Mouse (Mus musculus) MEL (cell line): Measurements from ENCODE around the gene Pigo. TPM values are rescaled to one million over a fixed set of nuclear protein-coding genes. Genes with fewer than 3 reads are reported as not detected.
A peak's percentile ranks its signal among the peaks of the same experiment; 100 is the strongest.
"Not testable (repeated sequence)": the region's sequence is repeated elsewhere in the genome, so short reads cannot be mapped to it uniquely, and the experiment has no call there.

ENCODE experiments used
- DNase-seq: peaks from one replicate; pipeline ENCODE4 v3.0.0; 2011; ENCODE audit warnings: low read depth, low spot score
- H3K27ac ChIP-seq: 2 replicates; pipeline ENCODE4 v1.5.1; 2012; ENCODE audit warnings: low read depth, mild to moderate bottlenecking, control low read depth, low read length, moderate library complexity; ENCODE audit not compliant: control insufficient read depth
- H3K27me3 ChIP-seq, 2 experiments: fragments of 150-350 bp in 1 of 2; sonication (generic) in 1 of 2; 2 replicates each; pipeline ENCODE4 v1.6.1; 2012; ENCODE audit warnings: low read length in 2 of 2, mild to moderate bottlenecking in 2 of 2, improper control_type of control experiment in 1 of 2, moderate library complexity in 1 of 2; ENCODE audit not compliant: insufficient read depth in 2 of 2, control insufficient read depth in 1 of 2
- H3K36me3 ChIP-seq, 2 experiments: 2 replicates each; pipeline ENCODE4 v1.6.1; 2012 to 2014; ENCODE audit warnings: low read length in 2 of 2, improper control_type of control experiment in 1 of 2, inconsistent platforms in 1 of 2, mild to moderate bottlenecking in 1 of 2; ENCODE audit not compliant: insufficient read depth in 2 of 2, control insufficient read depth in 1 of 2
- H3K4me1 ChIP-seq, 2 experiments: fragments of 150-350 bp in 1 of 2; sonication (generic) in 1 of 2; 2 replicates each; pipeline ENCODE4 v1.6.1; 2012; ENCODE audit warnings: low read length in 2 of 2, improper control_type of control experiment in 1 of 2, mild to moderate bottlenecking in 1 of 2; ENCODE audit not compliant: insufficient read depth in 2 of 2, control insufficient read depth in 1 of 2
- H3K4me3 ChIP-seq, 2 experiments: fragments of 150-350 bp in 1 of 2; sonication (generic) in 1 of 2; 2 replicates each; pipeline ENCODE4 v1.5.1; 2012; ENCODE audit warnings: low read depth in 2 of 2, low read length in 2 of 2, mild to moderate bottlenecking in 2 of 2, moderate library complexity in 2 of 2, control low read depth in 1 of 2, improper control_type of control experiment in 1 of 2; ENCODE audit not compliant: control insufficient read depth in 1 of 2, insufficient read depth in 1 of 2
- H3K79me2 ChIP-seq: 2 replicates; pipeline ENCODE4 v1.6.1; 2012; ENCODE audit warnings: mild to moderate bottlenecking, low read length, moderate library complexity; ENCODE audit not compliant: control insufficient read depth, poor library complexity, insufficient read depth
- H3K9ac ChIP-seq: 2 replicates; pipeline ENCODE4 v1.6.1; 2012; ENCODE audit warnings: low read depth, mild to moderate bottlenecking, control low read depth, low read length, moderate library complexity; ENCODE audit not compliant: control insufficient read depth, poor library complexity, severe bottlenecking
- H3K9me3 ChIP-seq: fragments of 150-350 bp; sonication (generic); replicated peaks from 2 replicates; pipeline ENCODE4 v1.6.1; 2012; ENCODE audit warnings: mild to moderate bottlenecking, low read length, improper control_type of control experiment, moderate library complexity; ENCODE audit not compliant: insufficient read depth
- CHD2 ChIP-seq: IDR thresholded peaks from 2 replicates; pipeline ENCODE4 v1.6.1; 2011; ENCODE audit warnings: low read length, improper control_type of control experiment
- E2F4 ChIP-seq: IDR thresholded peaks from 2 replicates; pipeline ENCODE4 v1.6.1; 2011; ENCODE audit warnings: low read depth, low read length, improper control_type of control experiment, borderline replicate concordance
- ELF1 ChIP-seq: IDR thresholded peaks from 2 replicates; pipeline ENCODE4 v1.6.1; 2014; ENCODE audit warnings: low read depth, mild to moderate bottlenecking, inconsistent platforms, low read length, improper control_type of control experiment, moderate library complexity
- ETS1 ChIP-seq: IDR thresholded peaks from 2 replicates; pipeline ENCODE4 v1.6.1; 2012; ENCODE audit warnings: low read depth, mild to moderate bottlenecking, inconsistent platforms, low read length, improper control_type of control experiment, moderate library complexity
- GATA1 ChIP-seq: IDR thresholded peaks from 2 replicates; pipeline ENCODE4 v1.6.1; 2011; ENCODE audit warnings: low read depth, low read length, improper control_type of control experiment
- HCFC1 ChIP-seq: IDR thresholded peaks from 2 replicates; pipeline ENCODE4 v1.6.1; 2012; ENCODE audit warnings: low read depth, mild to moderate bottlenecking, inconsistent platforms, low read length, improper control_type of control experiment, moderate library complexity
- KAT2A ChIP-seq: conservative IDR thresholded peaks from 2 replicates; pipeline ENCODE4 v1.6.1; 2012; ENCODE audit warnings: low read depth, low read length, improper control_type of control experiment, inconsistent platforms
- MAFK ChIP-seq: IDR thresholded peaks from 2 replicates; pipeline ENCODE4 v1.6.1; 2011; ENCODE audit warnings: low read depth, mild to moderate bottlenecking, low read length, improper control_type of control experiment, borderline replicate concordance
- MAX ChIP-seq: IDR thresholded peaks from 2 replicates; pipeline ENCODE4 v1.6.1; 2011; ENCODE audit warnings: low read length, improper control_type of control experiment
- MXI1 ChIP-seq: IDR thresholded peaks from 2 replicates; pipeline ENCODE4 v1.6.1; 2011; ENCODE audit warnings: mild to moderate bottlenecking, low read depth, low read length, improper control_type of control experiment
- MYC ChIP-seq: IDR thresholded peaks from 2 replicates; pipeline ENCODE4 v1.6.1; 2011; ENCODE audit warnings: low read depth, mild to moderate bottlenecking, low read length, improper control_type of control experiment, moderate library complexity
- NELFE ChIP-seq: IDR thresholded peaks from 2 replicates; pipeline ENCODE4 v1.6.1; 2011; ENCODE audit warnings: low read depth, low read length, improper control_type of control experiment
- NRF1 ChIP-seq: IDR thresholded peaks from 2 replicates; pipeline ENCODE4 v1.6.1; 2014; ENCODE audit warnings: low read depth, mild to moderate bottlenecking, inconsistent platforms, low read length, improper control_type of control experiment, moderate library complexity; ENCODE audit not compliant: poor library complexity, insufficient read depth, severe bottlenecking
- POLR2A ChIP-seq, 2 experiments: IDR thresholded peaks; 2 replicates each; pipeline ENCODE4 v1.6.1; 2011 to 2012; ENCODE audit warnings: low read length in 2 of 2, mild to moderate bottlenecking in 2 of 2, control low read depth in 1 of 2, improper control_type of control experiment in 1 of 2, low read depth in 1 of 2, moderate library complexity in 1 of 2; ENCODE audit not compliant: control insufficient read depth in 1 of 2, insufficient read depth in 1 of 2, poor library complexity in 1 of 2
- POLR2AphosphoS2 ChIP-seq: IDR thresholded peaks from 2 replicates; pipeline ENCODE4 v1.6.1; 2011; ENCODE audit warnings: low read length, improper control_type of control experiment
- RCOR1 ChIP-seq: IDR thresholded peaks from 2 replicates; pipeline ENCODE4 v1.6.1; 2012; ENCODE audit warnings: low read depth, mild to moderate bottlenecking, inconsistent platforms, low read length, improper control_type of control experiment
- SIN3A ChIP-seq: IDR thresholded peaks from 2 replicates; pipeline ENCODE4 v1.6.1; 2012; ENCODE audit warnings: low read length, improper control_type of control experiment, inconsistent platforms
- TAL1 ChIP-seq: IDR thresholded peaks from 2 replicates; pipeline ENCODE4 v1.6.1; 2012; ENCODE audit warnings: mild to moderate bottlenecking, inconsistent platforms, low read length, moderate library complexity, mixed read lengths
- TBP ChIP-seq: IDR thresholded peaks from 2 replicates; pipeline ENCODE4 v1.8.0; 2011; ENCODE audit warnings: low read depth, low read length, improper control_type of control experiment
- UBTF ChIP-seq: IDR thresholded peaks from 2 replicates; pipeline ENCODE4 v1.6.1; 2012; ENCODE audit warnings: low read depth, mild to moderate bottlenecking, inconsistent platforms, low read length, improper control_type of control experiment, moderate library complexity, borderline replicate concordance; ENCODE audit not compliant: insufficient read depth
- USF1 ChIP-seq: IDR thresholded peaks from 2 replicates; pipeline ENCODE4 v1.6.1; 2014; ENCODE audit warnings: low read depth, mild to moderate bottlenecking, inconsistent platforms, low read length, improper control_type of control experiment, moderate library complexity
- ZC3H11A ChIP-seq: IDR thresholded peaks from 2 replicates; pipeline ENCODE4 v1.6.1; 2012; ENCODE audit warnings: low read depth, mild to moderate bottlenecking, inconsistent platforms, low read length, improper control_type of control experiment
- ZMIZ1 ChIP-seq: IDR thresholded peaks from 2 replicates; pipeline ENCODE4 v1.6.1; 2012; ENCODE audit warnings: low read depth, mild to moderate bottlenecking, inconsistent platforms, low read length, improper control_type of control experiment, moderate library complexity
- polyA plus RNA-seq, 2 experiments: library from polyadenylated mRNA; stranded (reverse) in 1 of 2; unstranded in 1 of 2; fragments of >175 nt in 1 of 2; fragments of >200 nt in 1 of 2; gene quantifications; 2 replicates each; pipeline versions ENCODE4 v1.2.1 to v1.2.4; 2012; ENCODE audit warnings: low replicate concordance in 2 of 2, low read depth in 1 of 2; ENCODE audit not compliant: insufficient read length in 2 of 2, insufficient read depth in 1 of 2, missing spikeins in 1 of 2
- total RNA-seq: library from RNA; depleted of rRNA; stranded (reverse); fragments of 300-350 nt; gene quantifications from 2 replicates; pipeline ENCODE4 v1.2.3, GENCODE M21; 2012

Gene Pigo
- total and polyA plus RNA-seq, 3 experiments = 22.3 to 36.1 TPM; not detected in 1

- TF ChIP-seq NRF1 = no peak
- TF ChIP-seq MAFK = no peak
- TF ChIP-seq GATA1 = no peak
- no peak for TF ChIP-seq TAL1
- no peak for TF ChIP-seq TBP
- TF ChIP-seq ELF1 = no peak
- TF ChIP-seq UBTF = no peak
- TF ChIP-seq ZC3H11A = no peak
- Histone ChIP-seq H3K4me1 (peaks cover 3 to 13% of the 10 kb centered on the region in 2 experiments; a peak in 3 of 4 replicates), H3K4me3 (no peak overlapping the region; a peak in 1 of 4 replicates), H3K79me2 (peaks cover 32% of the 10 kb centered on the region), H3K9ac (no peak overlapping the region; the same call in 1 of the 2 replicates), H3K36me3 (peaks cover 7 to 25% of the 10 kb centered on the region in 2 experiments), H3K9me3 (no peaks in the 10 kb centered on the region), H3K27me3 (no peaks in the 10 kb centered on the region), H3K27ac (no peak overlapping the region)
- no peak for DNase-seq
Observed at GRCm38 (mm10) chr4:43001272-43001671, 24.3 kb downstream of the Pigo start.

- peak; percentile 99 for DNase-seq
- Histone ChIP-seq H3K27ac (peak within 1 kb of the TSS; percentile 91), H3K9ac (peak within 1 kb of the TSS; percentile 83), H3K4me3 (peak within 1 kb of the TSS; percentile 68 to 78), H3K36me3 (peaks cover 11 to 25% of the 10 kb centered on the region in 2 experiments), H3K79me2 (peaks cover 34% of the 10 kb centered on the region), H3K4me1 (peaks cover 3 to 13% of the 10 kb centered on the region in 2 experiments; a peak in 3 of 4 replicates)
- TF ChIP-seq ELF1 (peak; percentile 50), CHD2 (peak; percentile 95), RCOR1 (peak; percentile 34; the same call in 1 of the 2 replicates), ETS1 (peak; percentile 22; the same call in 1 of the 2 replicates), MYC (peak; percentile 43; the same call in 1 of the 2 replicates), NRF1 (0 out of 2 replicates have a peak, but pooled peaks have one; percentile 35), NELFE (peak; percentile 48; the same call in 1 of the 2 replicates), ZMIZ1 (0 out of 2 replicates have a peak, but pooled peaks have one; percentile 58), MAX (peak; percentile 61; the same call in 1 of the 2 replicates), USF1 (peak; percentile 46; the same call in 1 of the 2 replicates), KAT2A (peak; percentile 57), POLR2AphosphoS2 (peak; percentile 68; the same call in 1 of the 2 replicates), SIN3A (peak; percentile 57), MXI1 (peak; percentile 53), TBP (peak; percentile 88), E2F4 (0 out of 2 replicates have a peak, but pooled peaks have one; percentile 22), HCFC1 (peak; percentile 78), POLR2A (IDR thresholded peaks at IDR 0.05; ENCODE audit: control insufficient read depth in 1 of 2, insufficient read depth in 1 of 2, low read depth in 1 of 2, low read length in 2 of 2, poor library complexity in 1 of 2) (peak; percentile 43 to 75; a peak in 2 of 4 replicates)
- H3K9me3 ChIP-seq, H3K27me3 ChIP-seq: not testable (repeated sequence)
Observed at GRCm38 (mm10) chr4:43000141-43000986, 25.3 kb downstream of the Pigo start, which contains the start of gene Vcp. Gene Vcp (minus strand): TSS chr4:43000507.
